Mouse (Mus musculus): ENCODE data around the gene Fam50b. TPM values are rescaled to one million over a fixed set of nuclear protein-coding genes. Genes with fewer than 3 reads are reported as not detected.

Gene Fam50b
- polyA plus RNA-seq, 1 experiment from 2014 or later = not detected

GRCm38 (mm10) chr13:34780856-34781610 is 46.4 kb downstream of the Fam50b start:
- no peak for ATAC-seq (ENCODE audit: insufficient read depth, low FRiP score, low read depth)
- H3K4me1 ChIP-seq = 0 out of 2 replicates have a peak, but pooled peaks cover 4% of the 10 kb centered on the region
- no peaks in the 10 kb centered on the region for H3K9me3 ChIP-seq
- peak overlapping the region; percentile 72; the same call in 1 of the 2 replicates for H3K27ac ChIP-seq
- H3K36me3 ChIP-seq = no peaks in the 10 kb centered on the region
- 38% methylated on average over 7 of the region's 7 CpGs for WGBS
- H3K4me2 ChIP-seq = no peak overlapping the region
- no peak overlapping the region for H3K4me3 ChIP-seq (replicated peaks)
- no peak overlapping the region for H3K9ac ChIP-seq
- no peaks in the 10 kb centered on the region for H3K27me3 ChIP-seq (replicated peaks)

GRCm38 (mm10) chr13:34781611-34782009 is 47.0 kb downstream of the Fam50b start:
- no peak overlapping the region for H3K9ac ChIP-seq
- WGBS = 43% methylated on average over 4 of the region's 4 CpGs
- H3K27me3 ChIP-seq (replicated peaks) = no peaks in the 10 kb centered on the region
- no peak overlapping the region for H3K4me2 ChIP-seq
- no peak overlapping the region for H3K4me3 ChIP-seq (replicated peaks)
- H3K4me1 ChIP-seq = 0 out of 2 replicates have a peak, but pooled peaks cover 4% of the 10 kb centered on the region
- H3K9me3 ChIP-seq = no peaks in the 10 kb centered on the region
- no peak for ATAC-seq (ENCODE audit: insufficient read depth, low FRiP score, low read depth)
- peak overlapping the region; percentile 72; the same call in 1 of the 2 replicates for H3K27ac ChIP-seq
- H3K36me3 ChIP-seq = no peaks in the 10 kb centered on the region

- H3K9ac ChIP-seq = no peak overlapping the region
- H3K4me2 ChIP-seq = no peak overlapping the region
- no peaks in the 10 kb centered on the region for H3K9me3 ChIP-seq
- 74% methylated on average over 8 of the region's 8 CpGs for WGBS
- H3K27ac ChIP-seq = no peak overlapping the region
- H3K27me3 ChIP-seq (replicated peaks) = no peaks in the 10 kb centered on the region
- no peak overlapping the region for H3K4me3 ChIP-seq (replicated peaks)
- H3K36me3 ChIP-seq = no peaks in the 10 kb centered on the region
- peak; percentile 53; the same call in 1 of the 2 replicates for ATAC-seq (ENCODE audit: insufficient read depth, low FRiP score, low read depth)
- 0 out of 2 replicates have a peak, but pooled peaks cover 7% of the 10 kb centered on the region for H3K4me1 ChIP-seq
Observed at GRCm38 (mm10) chr13:34784818-34785217, 50.2 kb downstream of the Fam50b start.

DNA sequence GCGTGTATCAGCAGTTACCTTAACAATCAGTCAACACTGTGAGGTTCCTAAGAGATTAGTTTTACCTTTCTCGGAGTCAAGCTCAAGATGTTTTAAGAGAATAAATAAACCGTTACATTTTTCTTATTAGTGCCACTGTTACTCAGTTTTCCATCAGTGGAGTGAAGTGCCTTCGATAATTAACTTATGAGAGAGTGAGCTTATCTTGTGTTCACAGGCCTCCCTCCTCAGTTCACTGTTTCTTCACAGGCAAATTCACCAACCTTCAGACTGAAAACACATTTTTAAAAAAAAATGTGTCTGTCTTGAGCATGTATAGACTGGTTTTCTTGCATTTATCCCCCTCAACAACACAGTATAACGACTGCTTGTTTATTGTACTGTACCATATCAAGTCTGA is 52.0 kb downstream of the Fam50b start:
- Histone ChIP-seq H3K4me1 (0 out of 2 replicates have a peak, but pooled peaks cover 3% of the 10 kb centered on the region), H3K27ac (no peak overlapping the region), H3K4me3 (replicated peaks) (no peak overlapping the region), H3K4me2 (no peak overlapping the region), H3K9me3 (no peaks in the 10 kb centered on the region), H3K9ac (no peak overlapping the region), H3K27me3 (replicated peaks) (no peaks in the 10 kb centered on the region), H3K36me3 (no peaks in the 10 kb centered on the region)
- WGBS = 75% methylated on average over 5 of the region's 5 CpGs
- ATAC-seq (ENCODE audit: insufficient read depth, low FRiP score, low read depth) = no peak

DNA sequence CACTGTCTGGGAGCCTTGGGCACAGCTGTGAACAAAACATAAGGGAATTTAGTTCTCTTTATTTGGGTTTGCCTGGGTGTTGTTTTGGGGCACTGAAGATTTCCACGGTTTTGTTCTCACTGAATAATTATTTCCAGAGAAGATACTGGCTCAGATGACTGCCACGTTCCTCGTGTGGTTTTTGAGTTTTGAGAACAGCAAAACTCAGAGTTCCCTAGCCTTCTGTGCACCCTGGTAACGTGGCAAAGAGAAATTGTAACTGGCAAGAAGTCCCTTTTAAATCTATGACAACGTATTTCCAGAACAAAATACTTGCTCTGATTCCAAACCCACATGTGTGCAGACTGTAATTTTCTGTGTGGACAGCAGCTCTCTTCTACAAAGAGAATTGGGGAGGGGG is 52.9 kb downstream of the Fam50b start:
- H3K27ac ChIP-seq = no peak overlapping the region
- ATAC-seq (ENCODE audit: insufficient read depth, low FRiP score, low read depth) = no peak
- H3K27me3 ChIP-seq (replicated peaks) = no peaks in the 10 kb centered on the region
- H3K4me1 ChIP-seq = 0 out of 2 replicates have a peak, but pooled peaks cover 3% of the 10 kb centered on the region
- no peaks in the 10 kb centered on the region for H3K9me3 ChIP-seq
- no peak overlapping the region for H3K4me3 ChIP-seq (replicated peaks)
- H3K36me3 ChIP-seq = no peaks in the 10 kb centered on the region
- H3K9ac ChIP-seq = no peak overlapping the region
- no peak overlapping the region for H3K4me2 ChIP-seq
- 62% methylated on average over 5 of the region's 5 CpGs for WGBS

DNA sequence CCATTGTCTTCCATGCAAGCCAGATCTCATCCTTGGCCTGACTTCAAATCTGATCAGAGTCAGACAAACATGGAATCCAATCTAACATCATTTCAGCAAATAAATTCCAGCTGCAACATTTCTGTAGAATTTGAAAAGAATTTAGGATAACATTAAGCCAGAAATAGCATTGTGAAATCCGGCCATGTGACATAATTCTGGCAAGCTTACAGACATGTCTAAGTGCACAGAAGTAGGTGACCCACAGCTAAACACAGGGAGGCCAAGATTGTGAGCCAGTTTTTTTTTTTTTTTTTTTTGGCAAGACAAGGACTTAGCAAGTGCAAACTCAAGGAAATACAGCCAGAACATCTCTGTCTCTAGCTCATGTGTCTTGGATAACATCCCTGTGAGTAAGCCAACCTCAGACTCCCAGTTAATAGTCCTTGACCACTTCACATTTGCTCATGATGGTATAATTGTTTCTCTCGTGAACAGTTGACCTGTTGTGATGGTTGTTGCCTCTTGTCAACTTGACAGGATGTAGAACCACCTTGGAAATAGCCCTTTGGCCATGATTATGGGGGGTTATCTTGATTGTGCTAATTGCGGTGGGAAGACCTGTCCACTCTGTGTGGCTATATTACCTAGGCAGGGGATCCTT is 54.6 kb downstream of the Fam50b start:
- WGBS = 57% methylated on average over 3 of the region's 3 CpGs
- peak; percentile 73; the same call in 1 of the 2 replicates for ATAC-seq (ENCODE audit: insufficient read depth, low FRiP score, low read depth)
- 0 out of 2 replicates have a peak, but pooled peaks cover 3% of the 10 kb centered on the region for H3K4me1 ChIP-seq
- H3K27me3 ChIP-seq (replicated peaks) = no peaks in the 10 kb centered on the region
- H3K9ac ChIP-seq = no peak overlapping the region
- H3K4me2 ChIP-seq = no peak overlapping the region
- no peaks in the 10 kb centered on the region for H3K36me3 ChIP-seq
- H3K27ac ChIP-seq = 0 out of 2 replicates have a peak overlapping the region, but pooled peaks have one; percentile 40
- H3K4me3 ChIP-seq (replicated peaks) = no peak overlapping the region
- H3K9me3 ChIP-seq = no peaks in the 10 kb centered on the region

- no peak for ATAC-seq (ENCODE audit: insufficient read depth, low FRiP score, low read depth)
- H3K4me3 ChIP-seq (replicated peaks) = no peak overlapping the region
Observed at GRCm38 (mm10) chr13:34793066-34793465, 58.4 kb downstream of the Fam50b start.

DNA sequence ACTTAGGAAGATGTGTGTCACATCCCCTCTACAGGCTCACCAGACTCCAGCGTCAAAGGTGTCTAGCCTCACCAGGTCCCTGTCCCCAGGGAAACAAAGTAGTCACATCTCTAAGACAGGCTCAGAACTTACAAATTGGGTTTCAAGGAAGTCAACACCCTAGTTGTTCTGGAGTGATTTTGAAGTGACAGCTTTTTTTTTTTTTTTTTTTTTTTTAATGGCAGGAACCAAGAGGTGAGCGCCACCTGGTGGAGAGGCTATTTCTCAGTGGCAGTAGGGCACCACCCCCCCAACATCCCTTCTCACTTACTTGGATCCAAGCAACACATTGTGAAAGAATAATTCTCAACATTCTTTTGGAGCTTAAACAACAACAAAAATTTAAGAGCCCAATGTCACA is 59.2 kb downstream of the Fam50b start:
- ATAC-seq (ENCODE audit: insufficient read depth, low FRiP score, low read depth) = no peak
- H3K9ac ChIP-seq = no peak overlapping the region
- H3K36me3 ChIP-seq = no peaks in the 10 kb centered on the region
- no peak overlapping the region for H3K27ac ChIP-seq
- 43% methylated on average over 2 of the region's 2 CpGs for WGBS
- H3K4me1 ChIP-seq = 0 out of 2 replicates have a peak, but pooled peaks cover 1% of the 10 kb centered on the region
- H3K4me2 ChIP-seq = no peak overlapping the region
- H3K27me3 ChIP-seq (replicated peaks) = no peaks in the 10 kb centered on the region
- H3K4me3 ChIP-seq (replicated peaks) = no peak overlapping the region
- no peaks in the 10 kb centered on the region for H3K9me3 ChIP-seq

More at GRCm38 (mm10) chr13:34793066-34793465, 58.4 kb downstream of the Fam50b start:
- Histone ChIP-seq H3K9me3 (no peaks in the 10 kb centered on the region), H3K9ac (no peak overlapping the region), H3K4me1 (0 out of 2 replicates have a peak, but pooled peaks cover 3% of the 10 kb centered on the region), H3K4me2 (no peak overlapping the region), H3K27ac (no peak overlapping the region), H3K27me3 (replicated peaks) (no peaks in the 10 kb centered on the region), H3K36me3 (no peaks in the 10 kb centered on the region)
- 64% methylated on average over 7 of the region's 7 CpGs for whole genome bisulfite sequencing

DNA sequence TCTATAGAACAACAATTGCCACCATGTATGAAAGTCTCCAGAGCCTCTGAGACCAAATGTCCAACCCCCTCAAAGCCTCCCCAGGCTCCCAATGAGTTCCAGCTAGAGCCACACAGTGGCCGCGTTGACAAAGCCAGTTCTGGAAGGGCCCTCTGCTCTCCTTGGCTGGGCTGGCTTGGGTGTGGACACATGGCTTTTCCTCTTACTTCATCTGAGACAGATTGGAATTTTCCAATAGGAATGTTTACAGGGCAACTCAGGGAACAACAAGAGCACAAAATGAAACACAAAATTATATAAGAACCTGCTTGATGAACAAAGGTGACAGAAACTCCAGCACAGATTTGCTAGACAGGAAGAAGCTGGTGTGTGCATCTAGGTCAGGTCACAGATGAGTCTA is 59.8 kb downstream of the Fam50b start:
- no peaks in the 10 kb centered on the region for H3K9me3 ChIP-seq
- no peak overlapping the region for H3K27ac ChIP-seq
- H3K4me1 ChIP-seq = no peaks in the 10 kb centered on the region
- no peak for ATAC-seq (ENCODE audit: insufficient read depth, low FRiP score, low read depth)
- no peak overlapping the region for H3K9ac ChIP-seq
- no peak overlapping the region for H3K4me3 ChIP-seq (replicated peaks)
- 64% methylated on average over 2 of the region's 2 CpGs for WGBS
- no peak overlapping the region for H3K4me2 ChIP-seq
- no peaks in the 10 kb centered on the region for H3K36me3 ChIP-seq
- H3K27me3 ChIP-seq (replicated peaks) = no peaks in the 10 kb centered on the region

Other genes starting within 250 kb of the Fam50b start
- 10.7 and 10.8 TPM in 2 replicates for gene Pxdc1, start 81.4 kb upstream of the Fam50b start, polyA plus RNA-seq (2015; fragmentation: Nextera tagmentation; extraction: Ambion mirVana)
- gene Prpf4b, start 140.5 kb downstream of the Fam50b start, polyA plus RNA-seq (2015; fragmentation: Nextera tagmentation; extraction: Ambion mirVana) = 69.0 and 72.2 TPM in 2 replicates
- gene Fam217a, start 189.5 kb downstream of the Fam50b start, polyA plus RNA-seq (2015; fragmentation: Nextera tagmentation; extraction: Ambion mirVana) = 1.3 TPM in 2 replicates
- not detected in 2 replicates for gene 4933417A18Rik, start 189.6 kb downstream of the Fam50b start, polyA plus RNA-seq (2015; fragmentation: Nextera tagmentation; extraction: Ambion mirVana)
- gene Eci3, start 229.0 kb downstream of the Fam50b start, polyA plus RNA-seq (2015; fragmentation: Nextera tagmentation; extraction: Ambion mirVana) = 1.2 and 1.7 TPM in 2 replicates

All from stomach, embryonic 15.5 days (tissue).